Mouse (Mus musculus) left cerebral cortex, postnatal 25 days (tissue): ENCODE data around the gene Angptl2. TPM values are rescaled to one million over a fixed set of nuclear protein-coding genes. Genes with fewer than 3 reads are reported as not detected.
"Not testable (repeated sequence)": the region's sequence is repeated elsewhere in the genome, so short reads cannot be mapped to it uniquely, and the experiment has no call there.

Experiments
- DNase-seq, 2 experiments: peaks; one replicate each; pipeline ENCODE4 v3.0.0; 2022; ENCODE audit warnings: low spot score in 2 of 2, mixed read lengths in 1 of 2
- intact Hi-C: fragments of 180-260 bp; cut with DNase I; formaldehyde crosslinking; loops from one replicate; pipeline ENCODE4 v1.15.1; 2025
- total RNA-seq, 2 experiments: library from RNA; stranded (reverse); gene quantifications; 2 replicates each; pipeline ENCODE4 v1.2.3; 2021

The Angptl2 gene
- total RNA-seq, 2 experiments from 2014 or later, result 2.2 to 2.3 TPM

GRCm38 (mm10) chr2:33188925-33189670 lies 26.8 kb upstream of the Angptl2 start:
- no peak for DNase-seq
- intact Hi-C loops, result no loop called here

GRCm38 (mm10) chr2:33189976-33190375 lies 25.9 kb upstream of the Angptl2 start:
- DNase-seq, result no peak
- intact Hi-C loops, result no loop called here

GRCm38 (mm10) chr2:33200368-33201068 lies 15.4 kb upstream of the Angptl2 start:
- intact Hi-C loops, result no loop called here
- DNase-seq, result no peak

DNA sequence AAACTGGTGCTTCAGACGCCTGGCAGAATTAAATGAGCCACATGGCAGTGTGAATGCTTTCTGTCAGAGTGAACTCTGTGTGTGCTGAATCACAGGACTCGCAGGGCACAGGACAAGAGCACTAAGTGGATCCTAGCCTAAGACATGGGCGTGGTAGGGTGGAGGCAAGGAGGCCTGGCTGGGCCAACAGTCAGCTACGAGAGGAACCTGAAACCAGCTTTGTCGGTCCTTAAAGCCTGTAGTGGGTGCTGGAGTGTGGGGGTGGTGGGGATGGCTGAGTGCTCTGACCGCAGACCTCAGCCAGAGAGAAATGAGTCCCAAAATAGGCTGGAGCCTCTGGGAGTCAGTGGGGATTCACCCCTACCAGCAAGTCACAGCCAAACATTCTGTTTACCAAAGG lies 12.6 kb upstream of the Angptl2 start:
- intact Hi-C loops, result no loop called here
- DNase-seq, result no peak

- no peak for DNase-seq
- intact Hi-C loops, result no loop called here
Observed at GRCm38 (mm10) chr2:33204980-33205379, 10.9 kb upstream of the Angptl2 start.

DNA sequence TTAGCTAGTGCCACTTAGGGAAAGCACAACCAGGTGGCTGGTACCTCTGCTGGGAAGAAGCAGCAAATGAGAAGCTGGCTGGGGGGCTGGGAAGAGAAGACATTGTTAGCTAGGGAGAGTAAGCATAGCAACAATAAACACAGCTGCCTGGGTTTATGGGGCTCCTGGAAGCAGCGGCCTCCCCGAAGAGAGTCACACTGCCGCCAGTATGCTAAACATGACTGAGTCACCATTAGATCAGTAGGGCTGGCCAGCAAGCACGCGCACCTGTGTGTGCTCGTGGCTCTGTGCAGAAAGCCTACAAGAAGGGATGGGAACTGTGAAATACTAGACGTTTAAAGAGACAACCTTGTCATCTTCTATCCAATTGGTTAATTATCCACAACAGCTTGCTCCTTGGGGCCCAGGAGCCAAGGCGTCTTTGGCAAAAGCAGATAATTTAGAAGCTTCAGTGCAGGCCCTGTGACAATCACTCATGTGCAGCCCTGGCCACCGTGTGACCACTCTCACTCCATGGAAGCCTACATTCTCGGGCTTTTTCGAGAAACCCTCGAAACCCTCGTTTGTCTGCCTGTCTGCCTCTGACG lies 9.8 kb upstream of the Angptl2 start:
- intact Hi-C loops, result no loop called here
- peak in 1 of 2 experiments; percentile 57 for DNase-seq

DNA sequence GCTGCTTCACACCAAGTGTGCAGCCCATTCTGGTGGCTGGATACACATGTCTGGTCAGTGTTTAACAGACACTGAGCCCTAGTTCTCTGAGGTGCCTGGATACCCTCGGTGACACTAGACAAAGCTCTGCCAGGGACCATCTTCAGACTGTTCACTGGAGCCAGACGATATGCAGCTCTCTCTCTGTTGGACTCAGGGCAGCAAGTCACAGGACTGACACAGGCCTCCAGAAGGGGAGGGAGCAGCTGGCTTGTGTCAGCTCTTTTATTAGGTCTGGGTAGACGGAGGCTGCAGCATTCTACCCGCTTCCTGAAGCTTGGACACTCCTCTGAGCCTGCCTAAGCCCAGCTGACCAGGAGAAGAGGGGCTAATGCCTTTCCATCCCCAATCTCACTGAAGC lies 8.8 kb upstream of the Angptl2 start:
- no peak for DNase-seq
- intact Hi-C loops, result no loop called here

DNA sequence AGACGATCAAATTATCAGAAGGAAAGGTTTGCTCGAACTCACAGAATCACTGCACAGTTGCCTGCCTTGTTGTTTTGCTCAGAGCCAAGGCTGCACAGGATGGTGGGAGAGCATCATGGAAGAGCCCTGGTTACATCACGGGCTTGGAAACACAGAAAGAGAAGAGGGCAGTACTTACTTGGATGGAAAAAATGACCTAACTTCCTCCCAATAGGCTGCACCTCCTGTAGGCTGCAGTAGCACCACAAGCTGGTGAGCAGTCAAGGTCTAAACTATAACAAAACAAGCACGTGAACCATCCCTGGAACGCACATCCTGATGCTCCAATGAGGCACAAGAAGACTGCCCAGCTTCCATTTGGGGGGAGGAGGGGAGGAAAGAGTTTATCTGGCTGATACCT lies 7.7 kb upstream of the Angptl2 start:
- intact Hi-C loops, result no loop called here

GRCm38 (mm10) chr2:33210841-33211240 lies 5.0 kb upstream of the Angptl2 start:
- intact Hi-C loops, result no loop called here
- DNase-seq, result no peak

More for the DNA sequence above, 7.7 kb upstream of the Angptl2 start:
- no peak for DNase-seq

- DNase-seq, intact Hi-C loops: not testable (repeated sequence)
Observed at GRCm38 (mm10) chr2:33211263-33211662, 4.6 kb upstream of the Angptl2 start.

GRCm38 (mm10) chr2:33215177-33215699 lies 631 bp upstream of the Angptl2 start:
- intact Hi-C loops, result loop anchor here (5.0 kb wide), 2 partner anchors 52 to 132 kb away; no protein-coding TSS in a partner anchor
- DNase-seq, result no peak

DNA sequence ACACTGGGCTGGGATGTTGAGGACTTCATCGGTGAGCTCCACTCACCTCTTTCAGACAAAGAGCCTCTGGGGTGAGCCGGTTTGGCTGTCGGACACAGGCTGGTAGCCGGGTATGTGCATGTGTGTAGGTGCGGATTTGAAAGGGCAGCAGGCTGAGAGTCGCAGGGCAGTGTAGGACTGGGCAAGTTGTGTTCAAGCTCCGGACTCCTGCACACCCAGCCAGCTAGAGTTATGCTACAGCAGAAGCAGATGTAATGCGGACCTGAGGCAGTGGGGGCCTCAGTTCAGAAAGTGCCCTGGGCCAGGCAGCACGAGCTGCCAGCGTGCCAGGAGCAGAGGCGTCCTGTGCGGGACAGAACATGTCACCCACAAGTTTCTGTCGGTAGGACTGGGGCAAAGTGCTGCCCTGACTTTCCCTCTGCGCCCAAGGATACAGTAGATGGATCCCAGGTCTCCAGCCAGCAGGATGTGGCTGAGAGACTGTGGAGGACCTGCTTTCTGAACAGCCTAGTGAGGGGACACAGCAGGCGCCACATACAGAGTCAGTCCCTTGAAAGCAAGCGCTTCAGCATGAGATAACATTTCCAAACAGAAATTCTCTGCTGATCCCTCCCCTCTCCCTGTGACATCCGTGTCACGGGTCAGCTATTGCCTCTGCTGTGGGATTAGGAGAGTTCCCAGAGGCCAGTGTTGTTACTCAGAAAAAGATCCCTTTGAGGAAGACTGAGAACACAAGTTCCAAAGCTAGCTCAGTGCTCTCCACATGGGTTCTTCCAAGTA lies 966 bp downstream of the Angptl2 start:
- no peak for DNase-seq
- intact Hi-C loops, result loop anchor here (5.0 kb wide), 2 partner anchors 50 to 130 kb away; no protein-coding TSS in a partner anchor

GRCm38 (mm10) chr2:33217425-33217794 lies 1.5 kb downstream of the Angptl2 start:
- intact Hi-C loops, result loop anchor here (5.0 kb wide), 2 partner anchors 50 to 130 kb away; no protein-coding TSS in a partner anchor

GRCm38 (mm10) chr2:33218903-33219625 lies 3.2 kb downstream of the Angptl2 start:
- peak; percentile 59 for DNase-seq
- intact Hi-C loops, result loop anchor here (5.0 kb wide), 2 partner anchors 48 to 128 kb away; no protein-coding TSS in a partner anchor

More at GRCm38 (mm10) chr2:33217425-33217794, 1.5 kb downstream of the Angptl2 start:
- DNase-seq, result no peak

GRCm38 (mm10) chr2:33219637-33220036 lies 3.8 kb downstream of the Angptl2 start:
- intact Hi-C loops, result loop anchor here (5.0 kb wide), 2 partner anchors 48 to 128 kb away; no protein-coding TSS in a partner anchor
- DNase-seq, result no peak

DNA sequence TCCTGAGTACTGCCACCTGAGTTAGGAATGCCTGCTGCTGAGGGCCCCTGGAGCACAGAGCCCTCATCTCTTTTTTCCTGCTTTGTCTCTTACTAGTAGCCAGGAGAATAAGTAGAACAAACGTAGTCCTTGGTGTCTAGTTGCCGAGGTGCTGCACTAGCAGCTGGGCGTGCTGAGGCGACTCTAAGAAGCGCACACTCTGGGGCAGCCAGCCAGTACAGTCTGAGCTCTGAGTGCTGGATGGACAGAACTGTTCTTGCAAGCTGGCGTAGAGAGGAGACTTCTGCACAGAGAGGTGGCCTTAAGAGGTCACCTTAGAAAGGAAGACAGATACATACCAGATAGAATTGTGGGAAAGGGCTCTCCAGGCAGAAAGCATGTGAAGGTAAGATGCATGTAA lies 4.4 kb downstream of the Angptl2 start:
- intact Hi-C loops, result no loop called here

DNA sequence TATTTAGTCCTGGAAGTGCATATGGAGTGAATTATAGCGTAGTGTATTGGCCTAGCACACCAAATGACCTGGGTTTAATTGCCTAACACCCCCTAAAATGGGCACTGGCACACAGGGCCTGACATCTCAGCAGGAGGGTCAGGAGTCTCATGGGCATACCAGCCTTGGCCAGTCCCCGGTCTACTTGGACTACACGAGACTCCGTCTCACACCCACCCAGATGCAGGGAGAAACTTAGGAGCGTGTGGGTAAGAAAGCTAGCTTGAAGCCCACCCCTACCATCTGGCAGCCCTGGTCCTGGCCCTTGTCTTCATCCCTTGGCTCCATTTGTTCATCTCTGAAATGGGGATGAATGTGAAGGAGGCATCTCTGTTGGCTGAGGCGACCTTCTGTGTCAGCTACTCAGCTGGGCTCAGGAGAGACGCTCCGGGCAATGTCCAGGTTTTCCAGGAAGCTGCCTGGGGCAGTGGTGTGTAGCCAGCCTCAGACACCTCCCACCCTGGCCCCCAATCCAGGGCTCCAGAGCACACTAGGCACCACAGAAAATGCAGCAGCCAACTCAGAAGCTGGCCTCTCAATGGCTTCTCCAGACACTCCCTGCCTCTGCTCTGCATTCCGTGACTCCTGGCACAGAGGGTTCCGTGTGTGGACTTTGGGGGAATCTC lies 4.9 kb downstream of the Angptl2 start:
- intact Hi-C loops, result no loop called here
- no peak for DNase-seq

More for the DNA sequence above, 4.4 kb downstream of the Angptl2 start:
- peak in 1 of 2 experiments; percentile 54 for DNase-seq

DNA sequence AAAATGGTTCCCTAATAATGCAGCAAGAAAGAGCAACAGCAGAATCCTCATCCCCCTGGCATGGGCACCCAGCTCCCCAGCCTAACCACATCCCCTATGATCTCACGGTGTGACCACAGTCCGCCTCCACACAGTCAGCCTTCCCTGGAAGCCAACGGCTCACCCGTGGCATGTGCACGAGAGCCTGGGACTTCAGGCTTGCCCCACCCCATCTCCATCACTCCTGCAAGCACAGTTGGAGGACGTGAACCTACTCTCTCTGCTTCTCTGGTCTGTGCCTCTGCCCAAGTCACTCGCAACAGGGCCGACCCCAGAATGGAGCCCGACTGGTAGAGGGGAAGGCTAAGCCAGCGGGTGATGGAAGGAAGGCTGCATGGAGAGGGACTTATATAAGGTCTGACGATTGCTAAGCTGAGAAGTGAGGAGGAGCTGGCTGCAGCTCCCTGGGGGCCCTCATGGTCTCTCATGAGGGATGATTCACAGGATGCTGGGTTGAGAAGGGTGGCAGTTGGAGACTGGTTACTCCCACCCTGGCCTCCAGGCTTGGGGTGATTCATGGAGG lies 5.6 kb downstream of the Angptl2 start:
- peak in 1 of 2 experiments; percentile 72 for DNase-seq

More for the DNA sequence above, 5.6 kb downstream of the Angptl2 start:
- intact Hi-C loops, result no loop called here
